Mouse (Mus musculus) erythroblast, adult 5-6 weeks (primary cell): ENCODE measurements around the gene Lacc1. TPM values are rescaled to one million over a fixed set of nuclear protein-coding genes. Genes with fewer than 3 reads are reported as not detected.
"Not testable (repeated sequence)": the region's sequence is repeated elsewhere in the genome, so short reads cannot be mapped to it uniquely, and the experiment has no call there.

Experiments used
- ATAC-seq: replicated peaks from 2 replicates; pipeline ENCODE4 v1.8.0; 2016; ENCODE audit warnings: moderate number of reproducible peaks, mild to moderate bottlenecking, moderate TSS enrichment, inconsistent platforms; ENCODE audit not compliant: poor library complexity, low FRiP score, severe bottlenecking
- total RNA-seq, 2 experiments: library from RNA; stranded (forward) in 1 of 2; stranded (reverse) in 1 of 2; fragments of 150-400 nt in 1 of 2; fragments of 200-764, 138-1000 nt in 1 of 2; gene quantifications; 2 replicates each; pipeline versions ENCODE4 v1.2.3 to v1.2.4; 2015 to 2017; ENCODE audit warnings: low replicate concordance in 2 of 2

Gene Lacc1
- 1.7 and 3.3 TPM in 2 replicates for total RNA-seq (2015; ENCODE audit: low replicate concordance)
- total RNA-seq (2017; ENCODE audit: low replicate concordance), result 0.85 and 3.2 TPM in 2 replicates

- peak; percentile 67 for ATAC-seq
These were observed at the start of gene Lacc1, which contains the start of gene Ccdc122 for GRCm38 (mm10) chr14:77036226-77037046. Lacc1 (minus strand) TSS chr14:77036904. Ccdc122 (plus strand) TSS chr14:77036772.

- ATAC-seq, result no peak
These were observed 44.5 kb upstream of the Lacc1 start for GRCm38 (mm10) chr14:77081248-77081647.

- no peak for ATAC-seq
These were observed 32.7 kb upstream of the Lacc1 start for GRCm38 (mm10) chr14:77069361-77069760.

- ATAC-seq, result no peak
These were observed 16.6 kb upstream of the Lacc1 start for GRCm38 (mm10) chr14:77053288-77053687.

GRCm38 (mm10) chr14:77037832-77038425 is 1.2 kb upstream of the Lacc1 start:
- no peak for ATAC-seq

GRCm38 (mm10) chr14:77037330-77037729 is 626 bp upstream of the Lacc1 start:
- no peak for ATAC-seq

GRCm38 (mm10) chr14:77034970-77035369 is 1.7 kb downstream of the Lacc1 start:
- ATAC-seq, result no peak

- no peak for ATAC-seq
These were observed 2.4 kb downstream of the Lacc1 start for GRCm38 (mm10) chr14:77034175-77034915.

- ATAC-seq, result no peak
These were observed 3.3 kb downstream of the Lacc1 start for GRCm38 (mm10) chr14:77033391-77033790.

- ATAC-seq, result no peak
These were observed 4.3 kb downstream of the Lacc1 start for GRCm38 (mm10) chr14:77032433-77032832.

GRCm38 (mm10) chr14:77030808-77031207 is 5.9 kb downstream of the Lacc1 start:
- no peak for ATAC-seq

GRCm38 (mm10) chr14:77029319-77030054 is 7.2 kb downstream of the Lacc1 start:
- no peak for ATAC-seq

GRCm38 (mm10) chr14:77024499-77024898 is 12.2 kb downstream of the Lacc1 start:
- no peak for ATAC-seq

GRCm38 (mm10) chr14:77017211-77017610 is 19.5 kb downstream of the Lacc1 start:
- no peak for ATAC-seq

- ATAC-seq, result not testable (repeated sequence)
These were observed 19.9 kb downstream of the Lacc1 start for GRCm38 (mm10) chr14:77016783-77017182.

GRCm38 (mm10) chr14:77011804-77012203 is 24.9 kb downstream of the Lacc1 start:
- ATAC-seq, result no peak

GRCm38 (mm10) chr14:77008238-77008637 is 28.5 kb downstream of the Lacc1 start:
- ATAC-seq, result no peak

- ATAC-seq, result no peak
These were observed 31.1 kb downstream of the Lacc1 start for GRCm38 (mm10) chr14:77005566-77005965.

GRCm38 (mm10) chr14:77004740-77005139 is 32.0 kb downstream of the Lacc1 start:
- ATAC-seq, result no peak

- not testable (repeated sequence) for ATAC-seq
These were observed 46.4 kb downstream of the Lacc1 start for GRCm38 (mm10) chr14:76990351-76990750.
